Mouse (Mus musculus): ENCODE data around the gene Cps1.

- TF ChIP-seq BHLHE40 (IDR thresholded peaks at IDR 0.05; ENCODE audit: low read depth, low read length): no peak
- no peak for TF ChIP-seq POLR2A (IDR thresholded peaks at IDR 0.05; ENCODE audit: low read depth, low read length)
- no peak for TF ChIP-seq TCF12 (IDR thresholded peaks at IDR 0.05; ENCODE audit: low read depth, low read length)
- no peak for TF ChIP-seq MAFK (IDR thresholded peaks at IDR 0.05; ENCODE audit: insufficient replicate concordance, low read length)
Measured at GRCm38 (mm10) chr1:67078666-67079065, 44.2 kb upstream of the Cps1 start.

Data from CH12.LX (cell line).